Mouse (Mus musculus) layer of hippocampus, adult 8-10 months (tissue): ENCODE data around the gene Tm7sf3. TPM values are rescaled to one million over a fixed set of nuclear protein-coding genes. Genes with fewer than 3 reads are reported as not detected.

Experiments used
- DNase-seq, 2 experiments: peaks; one replicate each; pipeline ENCODE4 v3.0.0; 2022; ENCODE audit warnings: low spot score in 2 of 2
- total RNA-seq, 4 experiments: library from RNA; stranded (reverse); gene quantifications; 2 replicates each; pipeline ENCODE4 v1.2.4; 2022

Gene Tm7sf3
- total RNA-seq, 4 experiments from 2014 or later: 37.8 to 44.7 (median 42.7) TPM

DNA sequence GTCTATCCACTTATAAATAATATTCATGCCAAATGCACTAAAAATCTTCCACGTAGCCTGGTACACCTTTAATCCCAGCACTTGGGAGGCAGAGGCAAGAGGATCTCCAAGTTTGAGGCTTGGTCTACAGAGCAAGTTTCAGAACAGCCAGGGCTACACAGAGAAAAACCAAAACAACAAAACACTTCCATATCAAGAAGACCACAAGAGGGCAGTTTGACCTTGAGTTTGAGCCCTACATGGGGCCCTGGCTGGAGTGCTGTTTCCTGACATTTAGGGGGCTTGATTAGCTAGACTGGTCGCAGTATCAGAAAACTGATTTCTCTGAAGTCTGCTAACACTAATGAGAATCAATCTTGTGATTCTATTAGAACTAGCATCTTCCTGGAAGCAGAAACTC is 18.0 kb upstream of the Tm7sf3 start:
- no peak for DNase-seq

DNA sequence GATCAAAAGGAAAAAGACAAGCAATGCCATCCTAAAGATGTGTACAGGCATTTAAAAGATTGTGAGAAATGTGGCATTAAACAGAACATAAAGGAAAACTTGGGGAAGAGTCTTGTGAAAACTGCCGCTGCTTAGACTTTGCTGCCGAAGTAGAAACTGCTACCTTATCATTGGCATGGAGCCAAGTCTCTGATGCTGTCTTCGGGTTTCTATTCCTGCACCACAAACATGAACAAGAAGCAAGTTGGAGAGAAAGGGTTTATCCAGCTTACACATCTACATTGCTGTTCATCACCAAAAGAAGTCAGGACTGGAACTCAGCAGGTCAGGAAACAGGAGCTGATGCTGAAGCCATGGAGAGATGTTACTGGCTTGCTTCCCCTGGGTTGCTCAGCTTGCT is 10.6 kb upstream of the Tm7sf3 start:
- DNase-seq: no peak

DNA sequence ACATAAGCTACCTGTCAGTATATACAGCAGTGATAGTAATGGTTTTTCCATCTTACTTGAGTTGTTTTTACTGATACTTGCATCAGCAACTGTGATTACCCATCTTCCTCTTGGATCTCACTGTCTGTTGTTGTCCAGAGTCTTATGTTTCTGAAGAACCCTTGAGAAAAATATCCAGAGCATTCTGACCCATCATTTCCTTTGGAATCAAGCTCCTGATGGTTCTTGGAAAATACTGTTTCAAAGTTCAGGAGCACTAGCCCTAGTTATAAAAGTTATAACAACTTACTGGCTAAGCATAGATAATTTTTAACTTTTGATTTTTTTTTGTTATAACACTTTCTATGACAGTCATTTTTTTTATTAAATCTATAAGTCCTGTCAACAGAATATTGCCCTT is 8.8 kb upstream of the Tm7sf3 start:
- DNase-seq: no peak

DNA sequence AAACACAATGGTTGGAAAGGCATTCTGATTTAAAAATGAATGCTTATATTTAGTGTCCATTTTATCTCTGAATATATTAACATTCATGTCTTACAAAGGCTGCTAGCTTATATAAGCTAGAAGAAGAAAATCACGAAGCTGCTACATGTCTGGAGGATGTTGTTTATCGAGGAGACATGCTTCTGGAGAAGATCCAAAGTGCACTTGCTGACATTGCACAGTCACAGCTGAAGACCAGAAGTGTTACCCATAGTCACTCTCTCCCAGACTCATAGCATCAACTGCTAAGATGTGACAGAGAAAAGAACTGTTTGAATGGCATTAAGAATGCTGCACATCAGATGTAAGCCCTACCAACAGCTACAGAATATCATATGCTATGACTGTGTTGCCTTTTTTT is 7.4 kb upstream of the Tm7sf3 start:
- DNase-seq: no peak

DNA sequence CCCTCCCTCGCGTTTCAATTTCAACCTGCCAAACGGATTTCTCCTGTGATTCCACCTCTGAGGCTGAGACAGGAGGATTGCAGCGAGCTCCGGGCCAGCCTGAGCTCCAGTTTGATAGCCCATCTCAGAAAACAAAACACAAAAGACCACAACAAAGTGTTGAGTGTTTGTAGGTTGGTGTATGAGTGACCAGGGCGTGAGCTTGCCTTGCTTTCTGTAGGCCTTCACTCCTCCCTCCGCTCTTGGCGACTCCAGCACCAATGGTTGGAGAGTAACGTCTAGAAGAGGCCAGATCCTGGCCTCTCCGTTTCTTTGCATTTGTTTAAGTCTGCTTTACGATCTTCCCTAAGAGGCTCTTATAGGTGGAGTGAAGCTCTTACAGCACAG is 553 bp upstream of the Tm7sf3 start:
- DNase-seq: no peak

DNA sequence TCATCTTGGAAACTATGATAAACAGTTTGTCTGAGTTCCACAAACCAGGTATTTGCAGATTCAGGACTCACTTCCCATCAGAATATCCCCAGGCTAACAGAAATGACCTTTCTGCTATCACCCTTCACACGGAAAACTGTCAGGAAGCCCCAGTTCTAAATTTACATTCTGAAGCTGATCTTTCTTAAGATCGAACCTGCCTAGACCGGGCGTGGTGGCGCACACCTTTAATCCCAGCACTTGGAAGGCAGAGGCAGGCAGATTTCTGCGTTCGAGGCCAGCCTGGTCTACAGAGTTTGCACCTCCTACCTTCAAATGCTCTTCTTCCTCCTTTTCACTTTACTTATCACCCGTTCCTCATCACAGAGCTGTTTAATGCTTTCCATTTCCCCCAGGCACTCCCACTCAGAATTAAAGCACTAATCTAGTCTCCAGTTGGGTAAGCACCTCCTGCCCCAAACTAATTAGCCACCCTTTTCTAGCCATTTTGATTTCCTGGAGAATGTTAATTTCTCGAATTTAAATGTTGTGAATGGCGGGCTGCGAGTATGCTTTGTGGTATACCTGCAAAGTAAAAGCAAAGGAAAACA is 908 bp downstream of the Tm7sf3 start:
- DNase-seq: no peak

DNA sequence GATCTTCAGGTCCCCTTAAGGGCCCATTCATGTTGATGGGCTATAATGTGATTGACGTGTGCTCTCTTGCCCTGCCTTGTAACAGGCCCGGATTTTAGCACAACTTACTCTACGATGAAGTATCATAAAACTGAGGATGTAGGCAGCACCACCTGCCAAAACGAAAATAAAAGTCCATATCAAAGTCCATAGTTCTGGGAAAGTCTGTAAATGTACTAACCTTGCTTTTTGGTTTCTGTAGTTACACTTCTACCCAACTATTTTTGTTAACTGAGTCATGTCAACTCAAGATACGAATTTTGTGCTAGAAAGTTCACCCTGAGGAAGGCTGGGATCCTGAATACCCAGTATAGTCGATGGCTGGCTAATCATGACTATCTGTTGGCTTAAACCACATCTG is 1.6 kb downstream of the Tm7sf3 start:
- DNase-seq: no peak

DNA sequence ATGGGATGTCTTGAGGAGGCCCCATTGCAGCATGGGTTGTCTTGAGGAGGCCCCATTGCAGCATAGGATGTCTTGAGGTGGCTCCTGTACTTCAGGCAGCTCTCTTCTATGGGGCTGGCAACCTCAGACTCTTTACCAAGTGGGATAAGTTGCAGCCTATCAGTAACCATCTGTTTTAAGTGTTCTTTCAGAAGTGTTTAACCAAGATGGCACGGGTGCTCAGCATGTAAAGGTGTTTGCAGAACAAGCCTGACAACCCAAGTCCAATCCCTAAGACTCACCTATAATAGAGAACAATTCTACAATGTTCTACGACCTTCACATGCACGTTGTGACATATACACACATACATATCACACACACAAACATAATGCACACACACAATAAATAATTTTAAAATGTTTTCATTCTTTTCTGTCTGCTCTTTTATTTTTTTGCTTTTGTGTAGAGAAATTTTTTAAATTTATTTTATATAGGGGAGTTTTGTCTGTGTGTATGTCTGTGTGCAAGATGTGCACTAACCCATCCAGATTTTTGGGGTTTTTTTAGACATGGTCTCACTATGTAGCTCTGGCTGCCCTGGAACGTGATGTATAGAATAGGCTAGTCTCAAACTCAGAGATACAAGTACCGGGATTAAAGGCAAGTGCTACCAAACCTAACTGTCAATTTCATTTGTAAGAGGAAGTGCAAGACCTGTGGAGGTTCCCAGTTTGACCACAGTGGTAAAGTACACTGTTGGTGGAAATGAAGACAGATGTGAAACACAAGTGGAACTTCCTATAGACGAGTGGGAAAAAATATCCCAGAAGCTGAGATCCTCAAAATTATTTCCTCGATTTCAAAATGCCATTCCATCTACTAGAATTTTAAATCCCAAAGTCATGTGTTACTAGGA is 2.3 kb downstream of the Tm7sf3 start:
- no peak for DNase-seq

DNA sequence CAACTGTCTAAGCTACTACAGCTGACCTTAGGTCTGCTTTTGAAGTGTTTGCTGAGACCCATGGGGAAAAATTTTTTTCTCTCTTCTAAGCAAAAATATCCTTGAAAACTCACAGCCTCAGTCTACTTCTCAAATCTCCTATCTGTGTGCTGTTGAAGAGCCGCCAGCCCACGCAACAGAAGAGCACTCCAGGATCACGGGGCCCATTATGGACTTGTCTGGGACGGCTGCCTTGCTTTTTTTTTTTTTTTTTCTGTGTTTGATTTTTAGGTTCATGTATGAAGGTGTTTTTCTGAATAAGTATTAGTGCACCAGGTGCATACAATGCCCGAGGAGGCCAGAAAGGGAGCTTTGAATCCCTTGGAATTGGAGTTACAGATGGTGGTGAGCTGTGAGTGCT is 6.1 kb downstream of the Tm7sf3 start:
- no peak for DNase-seq

DNA sequence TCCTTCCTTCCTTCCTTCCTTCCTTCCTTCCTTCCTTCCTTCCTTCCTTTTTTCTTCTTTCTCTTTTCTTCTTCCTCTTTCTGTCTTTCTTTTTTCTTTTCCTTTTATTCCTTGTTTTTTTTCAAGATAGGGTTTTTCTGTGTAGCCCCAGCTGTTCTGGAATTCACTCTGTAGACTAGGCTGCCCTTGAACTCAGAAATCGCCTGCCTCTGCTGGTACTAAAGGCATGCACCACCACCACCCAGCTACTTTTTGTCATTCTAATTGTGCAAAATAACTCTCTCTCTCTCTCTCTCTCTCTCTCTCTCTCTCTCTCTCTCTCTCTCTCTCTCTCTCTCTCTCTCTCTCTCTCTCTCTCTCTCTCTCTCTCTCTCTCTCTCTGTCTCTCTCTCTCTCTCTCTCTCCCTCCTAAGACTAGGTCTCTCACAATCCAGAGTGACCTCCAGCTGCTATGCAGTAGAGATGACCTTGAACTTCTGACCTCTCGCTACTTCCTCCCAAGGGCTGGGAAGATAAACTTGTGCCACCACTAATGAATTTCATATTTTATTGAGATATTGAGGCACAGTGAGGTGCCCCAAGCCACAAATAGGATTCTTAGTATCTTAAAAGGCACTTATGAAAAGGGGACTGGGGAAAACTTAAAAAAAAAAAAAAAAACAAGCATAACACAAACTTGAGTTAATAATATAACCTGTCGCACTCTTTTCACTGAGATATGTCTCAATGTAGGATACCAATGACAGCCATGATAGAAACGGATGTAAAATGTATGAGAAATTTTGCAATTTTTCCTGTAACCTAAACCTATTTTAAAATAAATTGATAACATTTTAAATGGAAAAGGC is 7.6 kb downstream of the Tm7sf3 start:
- no peak for DNase-seq

DNA sequence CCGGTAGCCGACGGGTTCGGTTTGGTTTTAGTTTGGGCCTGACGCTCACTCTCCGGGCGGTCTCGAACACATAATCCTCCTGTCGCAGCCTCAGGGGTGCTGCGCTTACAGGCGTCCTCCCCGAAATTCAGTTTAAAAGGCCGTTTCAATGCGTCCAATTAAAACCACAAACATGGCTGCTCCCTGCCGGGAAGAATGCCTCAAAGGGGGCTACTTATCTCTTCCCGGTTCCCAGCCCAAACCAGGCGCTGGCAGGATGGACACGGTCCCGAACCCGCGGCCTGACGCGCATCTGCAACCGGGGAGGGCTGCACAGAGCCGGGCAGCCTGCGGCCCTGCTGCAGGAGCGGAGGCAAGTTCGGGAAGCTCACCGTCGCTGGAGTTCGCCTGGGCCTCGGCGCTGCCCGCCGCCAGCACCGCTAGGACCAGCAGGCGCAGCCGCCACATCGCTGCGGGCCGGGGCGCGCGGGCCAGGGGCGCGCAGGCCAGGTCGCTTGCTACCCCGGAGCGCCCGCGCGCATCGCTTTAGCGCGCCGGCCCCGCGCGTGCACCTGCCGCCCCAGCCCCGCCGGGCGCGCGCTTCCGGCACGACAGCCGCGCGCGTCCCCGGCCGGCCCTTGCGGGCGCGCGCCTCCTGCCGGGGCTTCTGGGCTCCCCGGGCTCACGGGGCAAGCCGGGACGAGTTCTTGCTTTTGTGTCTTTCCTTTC is 8.5 kb downstream of the Tm7sf3 start:
- peak; percentile 33 to 51 for DNase-seq

DNA sequence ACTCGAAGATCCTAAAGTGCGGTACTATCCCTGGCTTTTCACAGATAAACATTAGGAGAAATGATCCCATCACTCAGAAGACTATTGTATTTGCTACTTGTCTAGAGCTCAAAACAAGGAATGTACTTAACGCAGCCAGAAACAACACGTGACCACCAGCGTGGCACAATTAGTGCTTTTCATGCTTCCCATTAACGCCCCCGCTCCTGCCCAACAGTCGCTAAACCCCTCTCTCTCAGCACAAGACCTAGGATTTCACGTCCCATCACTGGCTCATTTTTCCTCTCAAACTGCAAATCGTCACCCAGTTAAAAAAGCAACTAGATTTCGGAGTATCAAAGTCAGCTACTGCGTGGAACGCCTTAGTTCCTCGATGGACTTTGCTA is 9.0 kb downstream of the Tm7sf3 start:
- peak; percentile 57 to 65 for DNase-seq

DNA sequence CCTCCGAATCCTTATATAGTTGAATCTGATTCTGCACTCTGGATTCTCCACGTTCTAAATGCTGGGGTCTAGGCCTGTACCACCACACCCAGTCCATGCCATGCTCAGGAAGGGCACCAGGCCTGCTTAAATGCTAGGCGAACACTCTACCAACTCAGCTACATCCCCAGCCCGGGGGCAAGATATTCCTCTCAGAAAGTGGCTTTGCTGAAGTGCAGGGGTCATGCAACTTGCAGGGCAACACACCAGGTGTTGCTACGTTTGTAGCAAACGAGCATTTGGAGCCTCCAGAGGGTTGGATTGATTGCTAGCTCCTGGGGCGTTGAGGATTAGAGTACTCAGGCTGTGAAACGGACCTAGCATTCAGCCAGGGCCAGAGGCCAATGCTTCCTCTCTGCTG is 9.5 kb downstream of the Tm7sf3 start:
- DNase-seq: no peak

DNA sequence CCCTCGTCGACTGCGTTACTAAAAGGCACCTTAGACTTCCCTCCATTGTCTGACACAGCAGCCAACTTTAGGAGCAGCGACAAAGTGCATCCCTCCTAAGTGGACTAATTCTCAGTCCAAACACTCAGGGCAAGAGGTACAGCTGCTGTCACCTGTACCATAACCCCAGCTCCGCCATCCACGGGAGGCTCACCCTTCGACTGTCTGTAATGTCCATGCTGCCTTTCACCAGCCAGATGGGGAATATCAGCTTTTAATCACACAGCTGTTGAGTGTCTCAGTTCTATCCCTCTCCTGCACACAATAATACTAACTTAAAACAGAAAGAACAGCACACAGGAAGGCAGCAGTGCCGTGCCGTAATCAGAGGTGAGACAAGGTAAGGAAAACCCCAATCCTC is 10.2 kb downstream of the Tm7sf3 start:
- DNase-seq: no peak

DNA sequence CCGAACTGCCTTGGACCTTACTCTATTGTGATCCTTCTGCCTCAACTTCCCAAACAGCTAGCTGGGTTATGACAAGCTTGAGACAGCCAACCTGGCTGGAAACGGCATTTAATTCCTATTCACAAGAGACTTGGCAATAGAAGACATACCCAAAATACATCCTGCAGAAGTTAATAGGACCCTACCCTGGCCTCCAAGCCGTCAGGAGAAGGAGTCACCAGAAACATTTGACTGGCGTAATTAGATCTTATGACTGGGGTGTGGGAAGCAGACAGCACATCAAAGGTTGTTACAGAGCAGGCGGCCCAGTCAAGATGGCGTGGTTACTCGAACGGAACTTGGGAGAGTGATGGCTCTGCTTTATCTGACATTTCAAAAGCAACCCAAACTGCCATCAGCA is 10.8 kb downstream of the Tm7sf3 start:
- DNase-seq: no peak

DNA sequence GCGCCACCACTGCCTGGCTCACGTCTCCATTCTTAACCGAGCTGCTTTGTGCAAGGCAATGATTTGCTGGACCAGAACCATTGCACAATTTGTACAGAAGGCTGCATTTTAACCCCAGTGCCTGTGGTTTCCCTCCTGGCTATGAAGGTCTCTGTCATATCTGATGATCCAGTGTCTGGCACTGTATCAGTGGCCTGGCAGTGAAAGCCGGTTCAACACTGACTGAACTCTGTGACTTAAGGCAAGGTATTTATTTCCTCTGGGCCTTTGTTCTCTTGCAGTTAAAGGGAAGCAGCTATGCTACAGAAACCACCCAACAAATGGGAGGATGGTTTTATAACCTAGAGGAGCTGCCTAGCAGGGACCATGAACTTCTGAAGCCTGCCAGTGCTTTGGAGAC is 11.7 kb downstream of the Tm7sf3 start:
- DNase-seq: no peak

DNA sequence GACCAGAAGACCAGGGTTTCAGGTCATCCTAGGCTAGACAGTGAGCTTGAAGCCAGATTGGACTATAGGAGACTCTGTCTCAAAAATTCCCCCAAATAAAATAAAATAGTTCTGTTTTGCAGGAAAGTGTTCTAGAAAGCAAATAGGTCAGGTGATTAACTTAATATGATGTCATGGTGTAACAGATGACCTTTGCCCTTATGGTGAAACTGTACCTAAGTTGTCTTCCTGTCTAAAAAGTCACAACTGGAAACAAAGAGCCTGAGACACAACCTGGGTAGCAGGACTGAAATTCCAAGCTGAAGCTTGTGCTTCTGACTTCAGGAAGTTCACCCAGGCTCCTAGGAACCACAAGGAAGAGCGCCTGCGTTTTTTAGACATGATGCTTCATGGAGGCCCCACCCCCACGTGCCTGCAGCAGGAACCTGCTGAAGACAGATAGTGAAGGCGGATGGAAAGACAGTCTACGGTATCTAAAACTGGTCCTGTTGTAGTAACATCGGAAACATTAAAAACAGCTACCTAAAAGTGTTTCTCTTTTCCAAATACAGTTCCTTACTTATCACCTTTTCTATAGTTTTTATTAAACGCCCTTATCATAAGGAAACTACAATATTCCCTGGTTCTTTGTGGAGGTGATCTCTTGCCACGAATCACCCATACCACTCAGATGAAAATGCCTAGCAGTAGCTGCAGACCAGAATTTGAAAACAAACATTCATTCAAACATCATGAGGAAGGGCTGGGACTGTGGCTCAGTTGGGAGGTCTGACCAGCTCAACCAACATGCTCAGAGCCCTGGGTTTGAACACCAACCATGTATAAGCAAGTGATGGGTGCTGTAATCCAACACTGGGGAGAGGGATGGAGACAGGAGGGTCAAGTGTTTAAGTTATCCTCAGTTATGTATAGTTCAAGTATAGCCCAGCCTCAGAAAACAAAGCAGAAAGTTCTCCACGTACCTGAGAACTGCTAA is 12.6 kb downstream of the Tm7sf3 start:
- no peak for DNase-seq

DNA sequence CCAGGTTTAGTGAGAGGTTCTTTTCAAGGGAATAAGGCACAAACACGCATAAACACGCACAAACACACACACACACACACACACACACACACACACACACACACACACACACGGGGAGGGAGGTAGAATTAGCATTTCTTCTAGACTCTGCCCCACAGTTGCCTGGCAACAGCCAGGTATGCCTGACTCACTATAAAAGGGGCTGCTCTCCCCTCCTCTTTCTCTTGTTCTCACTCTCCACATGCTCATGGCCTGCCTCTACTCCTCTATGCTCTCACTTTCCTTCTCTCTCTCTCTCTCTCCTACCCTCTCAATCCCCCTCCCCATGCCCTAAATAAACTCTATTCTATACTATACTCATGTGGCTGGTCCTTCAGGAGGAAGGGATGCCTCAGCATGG is 14.5 kb downstream of the Tm7sf3 start:
- DNase-seq: no peak

DNA sequence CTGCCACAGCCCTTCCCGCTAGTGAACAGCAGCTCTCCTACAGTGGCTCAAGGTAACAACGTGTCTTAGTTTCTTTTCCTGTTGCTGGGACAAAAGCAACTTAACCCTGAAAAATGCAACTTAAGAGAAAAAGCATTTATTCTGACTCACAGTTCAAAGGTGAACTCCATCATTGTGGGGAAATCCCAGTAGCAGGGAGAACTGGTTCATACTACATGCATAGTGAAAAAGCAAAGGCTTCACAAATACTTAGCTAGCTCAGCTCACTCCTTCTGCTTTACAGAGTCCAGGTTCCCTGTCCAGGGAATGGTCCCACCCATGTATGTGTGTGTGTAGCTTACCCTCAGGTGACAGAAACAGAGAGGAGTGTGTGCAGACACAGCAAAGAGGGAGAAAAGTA is 26.0 kb downstream of the Tm7sf3 start:
- no peak for DNase-seq

DNA sequence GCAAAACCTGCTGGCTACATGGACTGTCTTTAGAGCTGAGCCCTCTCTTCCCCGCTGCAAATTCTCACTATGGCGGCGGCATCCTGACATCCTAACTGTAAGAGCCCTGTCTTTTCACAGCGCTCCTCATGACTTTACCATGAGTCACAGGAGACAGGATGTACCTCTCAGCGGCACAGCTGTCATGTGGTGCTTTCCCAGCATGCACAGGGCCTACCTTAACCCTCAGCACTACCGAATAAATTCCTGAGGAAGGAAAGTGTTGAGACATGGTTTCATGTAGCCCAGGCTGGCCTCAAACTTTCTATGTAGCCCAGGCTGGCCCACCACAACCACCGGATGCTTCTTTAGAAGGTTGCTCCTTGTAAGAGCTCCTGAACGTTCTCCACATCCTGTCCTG is 26.7 kb downstream of the Tm7sf3 start:
- no peak for DNase-seq

DNA sequence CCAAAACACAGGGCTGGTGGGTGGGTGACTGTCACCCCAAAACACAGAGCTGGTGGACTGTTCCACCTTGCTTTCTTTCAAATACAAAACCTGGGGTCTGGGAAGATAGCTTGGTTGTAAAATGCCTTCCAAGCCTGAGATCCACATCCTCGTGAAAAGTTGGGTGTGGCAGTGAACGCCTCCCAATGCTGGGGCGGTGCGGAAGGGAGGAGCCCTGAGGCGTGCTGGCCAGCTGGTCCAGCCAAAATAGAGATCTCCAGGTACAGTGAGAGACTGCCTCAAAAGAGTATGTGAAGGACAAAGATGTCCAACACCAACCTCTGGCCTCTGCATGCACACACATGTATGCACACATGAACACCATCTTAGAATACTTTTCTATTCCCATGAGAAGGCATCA is 28.1 kb downstream of the Tm7sf3 start:
- DNase-seq: no peak
